22 mouse cellular contexts compared by ENCODE assay signal in the genomic region with DNA sequence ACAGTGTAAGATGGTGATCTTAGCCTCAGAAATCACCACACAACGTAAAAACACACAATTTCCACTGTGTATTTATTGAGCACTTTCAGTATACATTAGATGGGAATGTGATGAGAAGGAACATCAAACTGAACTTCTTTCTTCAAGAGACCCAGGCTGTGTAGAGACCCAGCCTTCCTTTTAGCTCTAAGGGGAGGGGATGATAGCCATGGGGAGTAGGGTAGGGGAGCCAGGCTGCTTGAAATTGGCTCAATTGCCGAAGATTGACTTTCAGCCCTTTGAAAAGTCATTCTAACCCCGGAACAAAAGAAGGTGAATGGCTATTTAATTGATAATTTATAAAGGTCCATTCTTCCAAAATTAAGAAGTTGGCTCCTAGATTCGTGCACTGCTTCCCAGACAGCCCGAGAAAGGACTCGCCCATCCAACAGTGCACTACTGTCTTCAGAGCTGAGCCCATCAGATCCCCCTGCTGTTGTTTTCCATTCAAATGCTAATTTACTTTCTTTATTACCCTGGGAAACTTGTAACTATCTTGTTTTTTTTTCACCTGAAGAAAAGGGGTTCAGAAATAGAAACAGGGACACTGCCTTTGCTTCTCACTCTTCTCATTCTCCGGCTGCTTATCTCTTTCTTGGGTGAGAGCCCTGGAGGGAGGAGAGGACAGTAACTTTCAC. TPM values are rescaled to one million over a fixed set of nuclear protein-coding genes. Genes with fewer than 3 reads are reported as not detected.
A peak's percentile ranks its signal among the peaks of the same experiment; 100 is the strongest.
DNase-seq lines count a peak whose midpoint lies in the region; ATAC-seq and TF ChIP-seq lines count a peak whose summit lies in the region.
"Had no signal": no experiment of that assay in that cellular context is flagged by ENCODE, and none has a peak within 500 bp of the region (broad histone marks: within the 10 kb centered on the region; RNA-seq: fewer than 3 reads in every experiment).

No protein-coding gene starts in this region.

- in situ Hi-C loops in ES-E14 (cut with MboI; ENCODE audit: low sequenced_read_pairs in 2 of 2, unreplicated experiment in 2 of 2) = no loop called here

- H3K27ac ChIP-seq in hindbrain, embryonic 10.5 days = peak overlapping the region; percentile 35; the same call in 1 of the 2 replicates
- no peak overlapping the region for H3K27ac ChIP-seq in hindbrain, embryonic 14.5 days
- no peak overlapping the region for H3K27ac ChIP-seq in ES-E14 (ENCODE audit: insufficient read depth, low read depth, low read length, poor library complexity, severe bottlenecking)
- H3K27ac ChIP-seq in hindbrain, embryonic 11.5 days (ENCODE audit: low read depth, low read length) = peak overlapping the region; percentile 25; the same call in 1 of the 2 replicates
- H3K27ac ChIP-seq in neural tube, embryonic 12.5 days = peak overlapping the region; percentile 27; the same call in 1 of the 2 replicates
- H3K27ac ChIP-seq: embryonic facial prominence, embryonic 12.5 days; heart, embryonic 13.5 days; intestine, embryonic 15.5 days; kidney, embryonic 15.5 days; liver, embryonic 14.5 days; lung, embryonic 15.5 days; macrophage; stomach, postnatal 0 days had no signal

- H3K4me1 ChIP-seq in hindbrain, embryonic 10.5 days (replicated peaks) = peaks cover 17% of the 10 kb centered on the region
- H3K4me1 ChIP-seq in hindbrain, embryonic 14.5 days (replicated peaks; ENCODE audit: control insufficient read depth, insufficient read depth, low read length) = no peaks in the 10 kb centered on the region
- H3K4me1 ChIP-seq in ES-E14 (ENCODE audit: control insufficient read depth in 2 of 2, insufficient read depth in 2 of 2, low read length in 2 of 2, poor library complexity in 1 of 2) = no peaks in the 10 kb centered on the region
- 0 out of 2 replicates have a peak, but pooled peaks cover 2% of the 10 kb centered on the region for H3K4me1 ChIP-seq in hindbrain, embryonic 11.5 days (replicated peaks; ENCODE audit: control insufficient read depth, insufficient read depth, low read length)
- peaks cover 5% of the 10 kb centered on the region; the same call in 1 of the 2 replicates for H3K4me1 ChIP-seq in neural tube, embryonic 12.5 days
- H3K4me1 ChIP-seq: embryonic facial prominence, embryonic 12.5 days; heart, embryonic 13.5 days; intestine, embryonic 15.5 days; kidney, embryonic 15.5 days; lung, embryonic 15.5 days had no signal

- WGBS in hindbrain, embryonic 10.5 days = 35% methylated on average over 7 of the region's 7 CpGs
- WGBS in hindbrain, embryonic 14.5 days = 22% methylated on average over 7 of the region's 7 CpGs
- whole genome bisulfite sequencing in hindbrain, embryonic 11.5 days = 37% methylated on average over 7 of the region's 7 CpGs
- 19% methylated on average over 7 of the region's 7 CpGs for WGBS in neural tube, embryonic 12.5 days

- no peaks in the 10 kb centered on the region for H3K9me3 ChIP-seq in hindbrain, embryonic 10.5 days
- H3K9me3 ChIP-seq in hindbrain, embryonic 14.5 days (ENCODE audit: control insufficient read depth, low read length) = peaks cover 6% of the 10 kb centered on the region; the same call in 1 of the 2 replicates
- H3K9me3 ChIP-seq in ES-E14 (ENCODE audit: control insufficient read depth, insufficient read depth, low read depth, low read length) = no peaks in the 10 kb centered on the region
- H3K9me3 ChIP-seq in hindbrain, embryonic 11.5 days (ENCODE audit: control insufficient read depth, low read length) = no peaks in the 10 kb centered on the region
- H3K9me3 ChIP-seq in neural tube, embryonic 12.5 days = no peaks in the 10 kb centered on the region
- H3K9me3 ChIP-seq: embryonic facial prominence, embryonic 12.5 days; intestine, embryonic 15.5 days; kidney, embryonic 15.5 days; lung, embryonic 15.5 days had no signal

- no peaks in the 10 kb centered on the region for H3K36me3 ChIP-seq in hindbrain, embryonic 10.5 days
- H3K36me3 ChIP-seq in hindbrain, embryonic 14.5 days (replicated peaks; ENCODE audit: control insufficient read depth, insufficient read depth) = no peaks in the 10 kb centered on the region
- H3K36me3 ChIP-seq in ES-E14 (ENCODE audit: control insufficient read depth, insufficient read depth, low read length, poor library complexity, severe bottlenecking) = no peaks in the 10 kb centered on the region
- H3K36me3 ChIP-seq in hindbrain, embryonic 11.5 days (ENCODE audit: control insufficient read depth, insufficient read depth, low read length) = no peaks in the 10 kb centered on the region
- H3K36me3 ChIP-seq in neural tube, embryonic 12.5 days = no peaks in the 10 kb centered on the region
- H3K36me3 ChIP-seq: embryonic facial prominence, embryonic 12.5 days; heart, embryonic 13.5 days; intestine, embryonic 15.5 days; kidney, embryonic 15.5 days; lung, embryonic 15.5 days had no signal

- H3K4me2 ChIP-seq in hindbrain, embryonic 14.5 days (replicated peaks) = no peak overlapping the region
- H3K4me2 ChIP-seq in hindbrain, embryonic 11.5 days (replicated peaks; ENCODE audit: low read depth, low read length) = no peak overlapping the region
- H3K4me2 ChIP-seq in neural tube, embryonic 12.5 days (replicated peaks) = peak overlapping the region; percentile 6; the same call in 1 of the 2 replicates
- H3K4me2 ChIP-seq: embryonic facial prominence, embryonic 12.5 days; heart, embryonic 13.5 days; intestine, embryonic 15.5 days; kidney, embryonic 15.5 days; lung, embryonic 15.5 days had no signal

- ATAC-seq in hindbrain, embryonic 14.5 days (ENCODE audit: low FRiP score) = no peak; the same call in 1 of the 2 replicates
- ATAC-seq in hindbrain, embryonic 11.5 days (ENCODE audit: low FRiP score) = peak; percentile 79
- peak; percentile 85 for ATAC-seq in neural tube, embryonic 12.5 days (ENCODE audit: low FRiP score, low read depth)
- no peak for ATAC-seq in inflammation-experienced regulatory T-cells, adult 6 months
- ATAC-seq: intestine, embryonic 15.5 days had no signal

- no peak for DNase-seq in hindbrain, embryonic 10.5 days (ENCODE audit: low spot score)
- DNase-seq in hindbrain, embryonic 14.5 days (ENCODE audit: low spot score) = no peak
- no peak for DNase-seq in ES-E14 (ENCODE audit: low read depth, low spot score)
- no peak for DNase-seq in hindbrain, embryonic 11.5 days (ENCODE audit: low spot score)
- DNase-seq in left cerebral cortex, postnatal 36 days (ENCODE audit: low spot score in 2 of 2) = no peak
- DNase-seq: adrenal gland, postnatal 10 days; B cell, adult 2 months; cerebellum, postnatal 10 days; gastrocnemius, postnatal 14 days; heart, adult 18-20 months; right cerebral cortex, postnatal 4 days had no signal

- H3K27me3 ChIP-seq in hindbrain, embryonic 10.5 days (ENCODE audit: insufficient read depth, poor library complexity, severe bottlenecking) = no peaks in the 10 kb centered on the region
- no peaks in the 10 kb centered on the region for H3K27me3 ChIP-seq in hindbrain, embryonic 14.5 days (ENCODE audit: control insufficient read depth, insufficient read depth, low read length)
- H3K27me3 ChIP-seq in hindbrain, embryonic 11.5 days (ENCODE audit: control insufficient read depth, insufficient read depth, low read length) = no peaks in the 10 kb centered on the region
- no peaks in the 10 kb centered on the region for H3K27me3 ChIP-seq in neural tube, embryonic 12.5 days (replicated peaks)
- H3K27me3 ChIP-seq: embryonic facial prominence, embryonic 12.5 days; heart, embryonic 13.5 days; intestine, embryonic 15.5 days; lung, embryonic 15.5 days had no signal

- no peak overlapping the region for H3K4me3 ChIP-seq in hindbrain, embryonic 10.5 days
- H3K4me3 ChIP-seq in hindbrain, embryonic 14.5 days (replicated peaks; ENCODE audit: low read length) = no peak overlapping the region
- no peak overlapping the region for H3K4me3 ChIP-seq in ES-E14 (ENCODE audit: insufficient read depth in 1 of 2, low read depth in 1 of 2, low read length in 2 of 2, poor library complexity in 1 of 2, severe bottlenecking in 1 of 2)
- no peak overlapping the region for H3K4me3 ChIP-seq in hindbrain, embryonic 11.5 days (ENCODE audit: low read depth, low read length)
- H3K4me3 ChIP-seq in neural tube, embryonic 12.5 days = no peak overlapping the region
- H3K4me3 ChIP-seq: embryonic facial prominence, embryonic 12.5 days; erythroblast, embryonic 14.5 days; heart, embryonic 13.5 days; intestine, embryonic 15.5 days; kidney, embryonic 15.5 days; lung, embryonic 15.5 days had no signal

- H3K9ac ChIP-seq in hindbrain, embryonic 14.5 days = no peak overlapping the region
- no peak overlapping the region for H3K9ac ChIP-seq in ES-E14 (ENCODE audit: insufficient read depth, low read depth, low read length, poor library complexity, severe bottlenecking)
- no peak overlapping the region for H3K9ac ChIP-seq in hindbrain, embryonic 11.5 days (ENCODE audit: low read depth, low read length)
- no peak overlapping the region for H3K9ac ChIP-seq in neural tube, embryonic 12.5 days
- H3K9ac ChIP-seq: embryonic facial prominence, embryonic 12.5 days; heart, embryonic 13.5 days; intestine, embryonic 15.5 days; kidney, embryonic 15.5 days; liver, embryonic 14.5 days; lung, embryonic 15.5 days had no signal

- intact Hi-C loops in left cerebral cortex, postnatal 36 days (cut with DNase I) = no loop called here

TF ChIP-seq in ES-E14, 5 proteins besides CTCF, POLR2A, EP300 and RAD21:
- TF ChIP-seq ZNF384 (IDR thresholded peaks at IDR 0.05; ENCODE audit: low read depth, low read length) (peak; percentile 77), CHD2 (IDR thresholded peaks at IDR 0.05; ENCODE audit: low read depth, low read length) (no peak)

RNA-seq across cellular contexts. Expression of a gene that starts 7.4 kb away (rescaled TPM):
- polyA plus RNA-seq in hindbrain, embryonic 10.5 days (2016; fragmentation: Nextera tagmentation; extraction: Ambion mirVana) = 2.6 and 2.9 TPM in 2 replicates
- polyA plus RNA-seq in hindbrain, embryonic 14.5 days (2014; fragmentation: Nextera tagmentation; extraction: Ambion mirVana) = 2.3 and 3.7 TPM in 2 replicates
- 0.36 and 0.53 TPM in 2 replicates for total RNA-seq in ES-E14 (2012; rRNA removed)
- 3.1 and 3.6 TPM in 2 replicates for polyA plus RNA-seq in hindbrain, embryonic 11.5 days (2014; fragmentation: Nextera tagmentation; extraction: Ambion mirVana)
- 3.5 and 3.8 TPM in 2 replicates for polyA plus RNA-seq in neural tube, embryonic 12.5 days (2016; fragmentation: Nextera tagmentation; extraction: Ambion mirVana)
- not detected for polyA plus RNA-seq in inflammation-experienced regulatory T-cells, adult 6 months (2017; shearing (Covaris generic))
- 1 to 10 TPM; 1.6 to 2.1 TPM for total RNA-seq in left cerebral cortex, postnatal 36 days (2021)
- total RNA-seq: gastrocnemius, postnatal 14 days had no signal
- polyA plus RNA-seq: erythroblast, embryonic 14.5 days; macrophage had no signal

RNA-seq across cellular contexts. Expression of a gene that starts 43.3 kb away (rescaled TPM):
- polyA plus RNA-seq in hindbrain, embryonic 10.5 days (2016; fragmentation: Nextera tagmentation; extraction: Ambion mirVana) = 2.2 and 2.6 TPM in 2 replicates
- 3.1 and 3.2 TPM in 2 replicates for polyA plus RNA-seq in hindbrain, embryonic 14.5 days (2014; fragmentation: Nextera tagmentation; extraction: Ambion mirVana)
- 0.05 and 0.13 TPM in 2 replicates for total RNA-seq in ES-E14 (2012; rRNA removed)
- 3.9 and 4.0 TPM in 2 replicates for polyA plus RNA-seq in hindbrain, embryonic 11.5 days (2014; fragmentation: Nextera tagmentation; extraction: Ambion mirVana)
- 5.7 and 6.5 TPM in 2 replicates for polyA plus RNA-seq in neural tube, embryonic 12.5 days (2016; fragmentation: Nextera tagmentation; extraction: Ambion mirVana)
- polyA plus RNA-seq in inflammation-experienced regulatory T-cells, adult 6 months (2017; shearing (Covaris generic)) = not detected
- 10 to 100 TPM; 47.0 to 57.3 TPM for total RNA-seq in left cerebral cortex, postnatal 36 days (2021)
- polyA plus RNA-seq: erythroblast, embryonic 14.5 days had no signal

Comparison
In these comparisons a context has a peak if more than half of its experiments do, and no peak if none do; other contexts are left out.
1. H3K27ac ChIP-seq: peak in hindbrain, embryonic 10.5 days (single experiment), hindbrain, embryonic 11.5 days (single experiment) and neural tube, embryonic 12.5 days (single experiment); none in hindbrain, embryonic 14.5 days (single experiment) and ES-E14 (single experiment).
2. ATAC-seq: peak in hindbrain, embryonic 11.5 days (single experiment) and neural tube, embryonic 12.5 days (single experiment); none in hindbrain, embryonic 14.5 days (single experiment) and inflammation-experienced regulatory T-cells, adult 6 months (single experiment).